Mouse (Mus musculus): ENCODE measurements around the gene Mark1. TPM values are rescaled to one million over a fixed set of nuclear protein-coding genes. Genes with fewer than 3 reads are reported as not detected.

The Mark1 gene
- polyA plus RNA-seq, 1 experiment from 2014 or later, result 3.3 TPM

GRCm38 (mm10) chr1:184851741-184852618, 147.4 kb downstream of the Mark1 start:
- H3K27ac ChIP-seq (ENCODE audit: low read length), result no peak overlapping the region; the same call in 1 of the 2 replicates
- H3K36me3 ChIP-seq (ENCODE audit: control insufficient read depth, insufficient read depth, low read length), result no peaks in the 10 kb centered on the region
- no peaks in the 10 kb centered on the region for H3K9me3 ChIP-seq (ENCODE audit: control insufficient read depth, low read depth, low read length)
- H3K9ac ChIP-seq (replicated peaks; ENCODE audit: low read depth, low read length), result no peak overlapping the region
- 14% methylated on average over 31 of the region's 31 CpGs for WGBS
- ATAC-seq (ENCODE audit: insufficient number of reproducible peaks, insufficient read depth, low FRiP score, low read depth), result peak; percentile 81
- peak overlapping the region; percentile 43 for H3K4me2 ChIP-seq (replicated peaks; ENCODE audit: low read depth, low read length)
- H3K27me3 ChIP-seq (ENCODE audit: control insufficient read depth, insufficient read depth, low read length), result 0 out of 2 replicates have a peak, but pooled peaks cover 2% of the 10 kb centered on the region
- peaks cover 7% of the 10 kb centered on the region; the same call in 1 of the 2 replicates for H3K4me1 ChIP-seq (ENCODE audit: control insufficient read depth, insufficient read depth, low read length)
- H3K4me3 ChIP-seq (ENCODE audit: low read depth, low read length), result no peak overlapping the region

GRCm38 (mm10) chr1:184851166-184851565, 148.2 kb downstream of the Mark1 start:
- H3K36me3 ChIP-seq (ENCODE audit: control insufficient read depth, insufficient read depth, low read length), result no peaks in the 10 kb centered on the region
- H3K4me3 ChIP-seq (ENCODE audit: low read depth, low read length), result no peak overlapping the region
- peaks cover 12% of the 10 kb centered on the region; the same call in 1 of the 2 replicates for H3K4me1 ChIP-seq (ENCODE audit: control insufficient read depth, insufficient read depth, low read length)
- ATAC-seq (ENCODE audit: insufficient number of reproducible peaks, insufficient read depth, low FRiP score, low read depth), result no peak
- H3K27me3 ChIP-seq (ENCODE audit: control insufficient read depth, insufficient read depth, low read length), result 0 out of 2 replicates have a peak, but pooled peaks cover 2% of the 10 kb centered on the region
- H3K4me2 ChIP-seq (replicated peaks; ENCODE audit: low read depth, low read length), result no peak overlapping the region
- no peaks in the 10 kb centered on the region for H3K9me3 ChIP-seq (ENCODE audit: control insufficient read depth, low read depth, low read length)
- no peak overlapping the region for H3K9ac ChIP-seq (replicated peaks; ENCODE audit: low read depth, low read length)
- 29% methylated on average over 7 of the region's 7 CpGs for WGBS
- H3K27ac ChIP-seq (ENCODE audit: low read length), result no peak overlapping the region; the same call in 1 of the 2 replicates

- Histone ChIP-seq H3K27me3 (ENCODE audit: control insufficient read depth, insufficient read depth, low read length) (0 out of 2 replicates have a peak, but pooled peaks cover 2% of the 10 kb centered on the region), H3K4me3 (ENCODE audit: low read depth, low read length) (no peak overlapping the region), H3K4me1 (ENCODE audit: control insufficient read depth, insufficient read depth, low read length) (peaks cover 10% of the 10 kb centered on the region; the same call in 1 of the 2 replicates), H3K4me2 (replicated peaks; ENCODE audit: low read depth, low read length) (no peak overlapping the region), H3K9me3 (ENCODE audit: control insufficient read depth, low read depth, low read length) (no peaks in the 10 kb centered on the region), H3K36me3 (ENCODE audit: control insufficient read depth, insufficient read depth, low read length) (no peaks in the 10 kb centered on the region), H3K9ac (replicated peaks; ENCODE audit: low read depth, low read length) (no peak overlapping the region), H3K27ac (ENCODE audit: low read length) (no peak overlapping the region)
- ATAC-seq (ENCODE audit: insufficient number of reproducible peaks, insufficient read depth, low FRiP score, low read depth), result no peak
- 47% methylated on average over 3 of the region's 3 CpGs for WGBS
These were observed 152.4 kb downstream of the Mark1 start for GRCm38 (mm10) chr1:184846973-184847372.

Other genes starting within 250 kb of the Mark1 start
- gene Marc1, start 188.3 kb downstream of the Mark1 start, polyA plus RNA-seq (2014; fragmentation: Nextera tagmentation; extraction: Ambion mirVana), result 0.20 TPM in 1 of 2 replicates, not detected in the other
- 174 and 197 TPM in 2 replicates for gene Marc2, start 153.1 kb downstream of the Mark1 start, polyA plus RNA-seq (2014; fragmentation: Nextera tagmentation; extraction: Ambion mirVana)
- 1.9 and 2.1 TPM in 2 replicates for gene C130074G19Rik, start 116.4 kb downstream of the Mark1 start, polyA plus RNA-seq (2014; fragmentation: Nextera tagmentation; extraction: Ambion mirVana)
- gene Rab3gap2, start 204.5 kb upstream of the Mark1 start, polyA plus RNA-seq (2014; fragmentation: Nextera tagmentation; extraction: Ambion mirVana), result 23.7 and 24.9 TPM in 2 replicates

All from stomach, embryonic 14.5 days (tissue).